Mouse (Mus musculus): ENCODE data around the gene Rtn4rl1. TPM values are rescaled to one million over a fixed set of nuclear protein-coding genes. Genes with fewer than 3 reads are reported as not detected.
"Not testable (repeated sequence)": the region's sequence is repeated elsewhere in the genome, so short reads cannot be mapped to it uniquely, and the experiment has no call there.

Rtn4rl1 gene
- polyA plus RNA-seq, 1 experiment from 2014 or later = 12.7 TPM

DNA sequence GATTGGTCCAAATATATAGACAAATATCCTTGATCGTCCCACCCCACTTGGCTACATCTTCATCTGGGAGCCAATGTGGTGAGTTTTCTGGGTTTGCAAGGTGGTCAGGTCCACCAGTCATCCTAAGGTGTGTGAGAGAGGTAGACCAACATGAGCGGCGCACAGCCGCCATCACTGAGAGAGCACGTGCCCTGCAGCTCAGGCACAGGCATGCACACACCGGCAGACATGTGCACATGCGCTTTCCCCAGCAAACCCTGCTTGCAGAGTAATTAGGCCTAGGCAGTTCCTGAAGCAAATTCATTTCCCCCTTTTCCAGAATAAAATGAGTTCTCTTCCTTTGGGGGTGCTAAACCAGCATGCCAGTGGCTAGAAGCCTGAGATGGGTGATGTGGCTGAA lies 98.7 kb downstream of the Rtn4rl1 start:
- Histone ChIP-seq H3K36me3 (ENCODE audit: control insufficient read depth, insufficient read depth, low read length) (no peaks in the 10 kb centered on the region), H3K4me1 (ENCODE audit: control insufficient read depth, insufficient read depth, low read length) (peaks cover 21% of the 10 kb centered on the region; the same call in 1 of the 2 replicates), H3K4me2 (ENCODE audit: low read depth, low read length) (0 out of 2 replicates have a peak overlapping the region, but pooled peaks have one; percentile 32), H3K9ac (replicated peaks; ENCODE audit: low read depth, low read length) (no peak overlapping the region), H3K4me3 (ENCODE audit: low read depth, low read length) (no peak overlapping the region), H3K27me3 (ENCODE audit: control insufficient read depth, insufficient read depth, low read length) (no peaks in the 10 kb centered on the region), H3K27ac (ENCODE audit: low read depth, low read length) (peak overlapping the region; percentile 76), H3K9me3 (ENCODE audit: control insufficient read depth, low read length) (no peaks in the 10 kb centered on the region)
- peak; percentile 67; the same call in 1 of the 2 replicates for ATAC-seq (ENCODE audit: low read depth)
- WGBS = 60% methylated on average over 7 of the region's 7 CpGs

DNA sequence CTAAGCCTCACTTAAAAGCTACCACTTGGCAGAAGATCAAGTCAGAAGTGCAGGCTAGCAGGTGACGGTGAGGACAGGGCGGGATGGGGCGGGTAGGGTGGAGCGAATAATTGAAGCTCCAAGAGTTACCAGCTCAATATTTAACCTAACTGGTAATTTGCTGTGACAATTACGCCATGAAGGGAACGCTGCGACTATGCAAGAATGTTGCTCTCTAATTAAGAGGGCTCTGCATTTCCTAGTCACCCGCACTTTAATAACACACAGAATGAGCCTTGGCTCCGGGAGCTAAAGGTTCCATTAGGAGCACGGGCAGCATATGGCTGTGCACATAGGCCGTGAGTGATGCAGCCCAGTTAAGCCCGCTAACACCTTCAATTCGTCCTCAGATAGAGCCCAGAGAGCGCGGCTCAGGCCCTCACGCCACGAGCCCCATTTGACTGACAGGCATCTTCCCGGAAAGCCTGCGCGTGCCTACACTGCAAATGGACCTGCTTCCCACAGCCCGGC lies 100.3 kb downstream of the Rtn4rl1 start:
- Histone ChIP-seq H3K27me3 (ENCODE audit: control insufficient read depth, insufficient read depth, low read length) (no peaks in the 10 kb centered on the region), H3K4me1 (ENCODE audit: control insufficient read depth, insufficient read depth, low read length) (peaks cover 21% of the 10 kb centered on the region; the same call in 1 of the 2 replicates), H3K27ac (ENCODE audit: low read depth, low read length) (peak overlapping the region; percentile 55; the same call in 1 of the 2 replicates), H3K4me3 (ENCODE audit: low read depth, low read length) (no peak overlapping the region), H3K36me3 (ENCODE audit: control insufficient read depth, insufficient read depth, low read length) (no peaks in the 10 kb centered on the region), H3K4me2 (ENCODE audit: low read depth, low read length) (no peak overlapping the region), H3K9me3 (ENCODE audit: control insufficient read depth, low read length) (no peaks in the 10 kb centered on the region), H3K9ac (replicated peaks; ENCODE audit: low read depth, low read length) (no peak overlapping the region)
- no peak for ATAC-seq (ENCODE audit: low read depth)
- 41% methylated on average over 21 of the region's 21 CpGs for WGBS

DNA sequence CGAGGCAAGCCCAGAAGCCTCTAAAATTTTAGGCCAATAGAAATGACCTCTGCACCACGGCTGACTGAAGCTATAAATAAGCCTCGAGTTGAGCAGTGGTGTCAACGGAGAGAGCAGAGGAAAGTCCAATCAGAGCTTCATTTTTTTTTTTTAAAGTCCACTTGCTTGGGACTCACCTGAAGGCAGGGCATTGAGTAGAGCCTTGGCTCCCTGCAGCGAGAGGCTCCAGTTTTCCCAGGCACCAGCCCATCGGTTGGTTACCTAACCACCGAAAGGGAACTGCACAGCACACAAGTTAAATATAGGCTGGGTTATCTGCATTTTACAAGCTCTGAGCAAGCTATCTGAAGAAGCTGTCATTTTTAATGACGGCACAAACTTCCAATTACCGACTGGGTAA lies 101.3 kb downstream of the Rtn4rl1 start:
- WGBS = 65% methylated on average over 9 of the region's 9 CpGs
- H3K4me1 ChIP-seq (ENCODE audit: control insufficient read depth, insufficient read depth, low read length) = peaks cover 25% of the 10 kb centered on the region; the same call in 1 of the 2 replicates

DNA sequence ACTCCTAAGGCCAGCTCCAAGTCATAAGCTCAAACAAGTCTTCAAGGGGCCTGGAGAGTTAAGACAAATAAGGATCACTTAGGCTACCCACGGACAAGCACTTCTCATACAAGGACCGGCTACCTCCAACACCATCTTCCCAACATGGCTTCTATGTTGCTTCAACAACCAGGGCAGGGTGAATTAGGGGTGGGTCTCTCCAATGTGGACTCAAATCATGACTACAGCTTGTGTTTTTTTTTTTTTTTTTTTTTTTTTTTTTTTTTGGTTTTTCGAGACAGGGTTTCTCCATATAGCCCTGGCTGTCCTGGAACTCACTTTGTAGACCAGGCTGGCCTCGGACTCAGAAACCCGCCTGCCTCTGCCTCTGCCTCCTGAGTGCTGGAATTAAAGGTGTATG lies 102.0 kb downstream of the Rtn4rl1 start:
- not testable (repeated sequence) for H3K27me3 ChIP-seq (ENCODE audit: control insufficient read depth, insufficient read depth, low read length); H3K4me3 ChIP-seq (ENCODE audit: low read depth, low read length); H3K9ac ChIP-seq (replicated peaks; ENCODE audit: low read depth, low read length); H3K27ac ChIP-seq (ENCODE audit: low read depth, low read length); H3K4me2 ChIP-seq (ENCODE audit: low read depth, low read length); ATAC-seq (ENCODE audit: low read depth); H3K36me3 ChIP-seq (ENCODE audit: control insufficient read depth, insufficient read depth, low read length); H3K9me3 ChIP-seq (ENCODE audit: control insufficient read depth, low read length)
- 88% methylated on average over 5 of the region's 5 CpGs for WGBS
- peaks cover 26% of the 10 kb centered on the region; the same call in 1 of the 2 replicates for H3K4me1 ChIP-seq (ENCODE audit: control insufficient read depth, insufficient read depth, low read length)

More for the DNA sequence above, 101.3 kb downstream of the Rtn4rl1 start:
- H3K9me3 ChIP-seq (ENCODE audit: control insufficient read depth, low read length) = no peaks in the 10 kb centered on the region
- H3K9ac ChIP-seq (replicated peaks; ENCODE audit: low read depth, low read length) = no peak overlapping the region
- H3K27me3 ChIP-seq (ENCODE audit: control insufficient read depth, insufficient read depth, low read length) = no peaks in the 10 kb centered on the region
- no peak overlapping the region for H3K4me3 ChIP-seq (ENCODE audit: low read depth, low read length)
- 0 out of 2 replicates have a peak, but pooled peaks cover 3% of the 10 kb centered on the region for H3K36me3 ChIP-seq (ENCODE audit: control insufficient read depth, insufficient read depth, low read length)
- no peak overlapping the region for H3K27ac ChIP-seq (ENCODE audit: low read depth, low read length)
- no peak for ATAC-seq (ENCODE audit: low read depth)
- no peak overlapping the region for H3K4me2 ChIP-seq (ENCODE audit: low read depth, low read length)

DNA sequence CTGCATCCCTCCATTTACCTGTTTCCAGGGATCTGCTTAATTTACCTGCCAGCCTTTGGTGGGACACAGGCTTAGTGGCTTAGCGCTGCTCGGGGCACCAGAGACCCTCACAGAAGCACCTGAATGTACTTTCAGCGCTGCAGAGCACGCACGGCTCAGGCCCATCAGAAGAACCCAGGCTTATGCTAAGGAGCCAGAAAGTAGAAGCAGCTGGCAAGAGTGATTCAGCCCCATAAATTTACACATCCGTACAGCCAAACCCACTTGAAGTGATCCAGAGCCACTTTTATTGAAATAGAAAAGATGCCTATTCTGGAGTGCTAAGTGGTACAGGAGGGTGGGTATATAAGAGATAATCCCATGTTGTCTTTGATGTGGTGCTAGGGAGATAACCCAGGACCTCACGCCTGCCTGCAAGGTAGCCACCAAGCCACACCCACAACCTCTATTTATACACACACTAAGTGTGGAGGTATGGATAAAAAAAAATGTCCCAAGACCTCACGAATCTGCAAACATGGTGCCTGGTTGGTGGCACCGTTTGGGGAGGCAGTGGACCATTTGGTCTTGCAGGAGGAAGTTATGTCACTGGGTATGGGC lies 102.9 kb downstream of the Rtn4rl1 start:
- no peaks in the 10 kb centered on the region for H3K9me3 ChIP-seq (ENCODE audit: control insufficient read depth, low read length)
- 84% methylated on average over 9 of the region's 9 CpGs for WGBS
- H3K9ac ChIP-seq (replicated peaks; ENCODE audit: low read depth, low read length) = no peak overlapping the region
- H3K36me3 ChIP-seq (ENCODE audit: control insufficient read depth, insufficient read depth, low read length) = peaks cover 7% of the 10 kb centered on the region; the same call in 1 of the 2 replicates
- H3K27me3 ChIP-seq (ENCODE audit: control insufficient read depth, insufficient read depth, low read length) = no peaks in the 10 kb centered on the region
- H3K4me3 ChIP-seq (ENCODE audit: low read depth, low read length) = no peak overlapping the region
- H3K27ac ChIP-seq (ENCODE audit: low read depth, low read length) = no peak overlapping the region
- H3K4me2 ChIP-seq (ENCODE audit: low read depth, low read length) = no peak overlapping the region
- H3K4me1 ChIP-seq (ENCODE audit: control insufficient read depth, insufficient read depth, low read length) = peaks cover 25% of the 10 kb centered on the region; the same call in 1 of the 2 replicates
- no peak for ATAC-seq (ENCODE audit: low read depth)

DNA sequence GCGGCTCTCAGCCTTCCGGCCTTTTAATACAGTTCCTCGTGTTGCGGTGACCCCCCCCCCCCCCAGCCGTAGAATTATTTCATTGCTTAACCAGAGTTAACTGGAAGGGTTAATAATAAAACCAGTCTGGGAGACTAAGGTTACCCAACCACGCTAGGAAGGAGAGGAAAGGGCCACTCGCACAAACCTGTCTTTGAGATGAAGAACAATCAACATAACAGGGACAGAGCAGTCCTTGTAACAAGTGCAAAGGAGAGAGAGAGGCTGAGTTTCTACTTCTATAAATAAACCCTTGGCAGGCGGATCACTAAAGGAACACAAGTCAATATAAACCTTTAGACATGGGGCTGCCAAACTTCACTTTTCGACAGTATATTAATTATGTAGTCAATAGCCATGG lies 104.0 kb downstream of the Rtn4rl1 start:
- Histone ChIP-seq H3K9me3 (ENCODE audit: control insufficient read depth, low read length) (no peaks in the 10 kb centered on the region), H3K4me1 (ENCODE audit: control insufficient read depth, insufficient read depth, low read length) (peaks cover 17% of the 10 kb centered on the region; the same call in 1 of the 2 replicates), H3K36me3 (ENCODE audit: control insufficient read depth, insufficient read depth, low read length) (peaks cover 15% of the 10 kb centered on the region), H3K4me3 (ENCODE audit: low read depth, low read length) (no peak overlapping the region), H3K27ac (ENCODE audit: low read depth, low read length) (no peak overlapping the region), H3K27me3 (ENCODE audit: control insufficient read depth, insufficient read depth, low read length) (no peaks in the 10 kb centered on the region), H3K4me2 (ENCODE audit: low read depth, low read length) (no peak overlapping the region), H3K9ac (replicated peaks; ENCODE audit: low read depth, low read length) (no peak overlapping the region)
- no peak for ATAC-seq (ENCODE audit: low read depth)
- WGBS = 72% methylated on average over 9 of the region's 9 CpGs

DNA sequence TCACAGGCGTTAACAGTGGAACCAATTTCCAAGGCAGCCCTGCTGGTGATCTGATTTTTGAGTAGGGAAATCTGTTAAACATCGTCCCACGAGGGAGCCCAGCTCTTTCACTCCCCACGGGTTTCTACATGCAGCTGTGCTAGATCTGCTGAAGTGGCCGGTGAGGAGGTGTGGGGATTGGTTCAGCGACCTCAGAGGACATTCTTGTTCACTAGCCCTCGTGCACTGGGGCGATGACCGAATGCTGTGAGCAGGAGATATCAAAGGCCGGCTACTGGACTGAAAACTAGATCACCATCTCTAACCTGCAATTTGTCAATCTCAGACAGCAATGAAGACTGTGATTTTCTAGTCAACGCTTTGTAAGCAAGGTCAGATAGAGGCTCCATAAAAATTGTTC lies 104.9 kb downstream of the Rtn4rl1 start:
- 49% methylated on average over 11 of the region's 11 CpGs for WGBS
- no peak overlapping the region for H3K4me2 ChIP-seq (ENCODE audit: low read depth, low read length)
- no peaks in the 10 kb centered on the region for H3K9me3 ChIP-seq (ENCODE audit: control insufficient read depth, low read length)
- H3K27me3 ChIP-seq (ENCODE audit: control insufficient read depth, insufficient read depth, low read length) = no peaks in the 10 kb centered on the region
- peaks cover 9% of the 10 kb centered on the region; the same call in 1 of the 2 replicates for H3K4me1 ChIP-seq (ENCODE audit: control insufficient read depth, insufficient read depth, low read length)
- ATAC-seq (ENCODE audit: low read depth) = no peak
- H3K36me3 ChIP-seq (ENCODE audit: control insufficient read depth, insufficient read depth, low read length) = peaks cover 16% of the 10 kb centered on the region
- no peak overlapping the region for H3K27ac ChIP-seq (ENCODE audit: low read depth, low read length)
- no peak overlapping the region for H3K4me3 ChIP-seq (ENCODE audit: low read depth, low read length)
- no peak overlapping the region for H3K9ac ChIP-seq (replicated peaks; ENCODE audit: low read depth, low read length)

DNA sequence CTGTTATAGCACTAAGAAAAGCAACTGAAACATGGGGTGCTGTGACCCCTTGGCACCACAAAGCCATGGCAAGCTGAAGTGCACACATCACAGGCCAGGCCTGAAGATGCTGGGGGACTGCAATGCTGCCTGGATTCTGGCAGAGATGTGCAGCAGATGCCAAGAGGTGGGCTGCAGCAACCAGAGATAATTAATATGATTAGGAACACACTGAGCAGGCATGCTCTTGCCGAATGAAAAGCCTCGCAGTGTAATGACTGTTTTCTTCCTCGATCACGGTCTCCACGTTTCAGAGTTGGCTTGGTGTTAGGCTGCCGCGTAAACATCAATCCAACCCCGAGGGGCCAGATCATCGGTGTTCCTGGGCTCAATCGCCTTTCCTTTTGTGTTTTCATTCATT lies 106.2 kb downstream of the Rtn4rl1 start:
- H3K9me3 ChIP-seq (ENCODE audit: control insufficient read depth, low read length) = no peaks in the 10 kb centered on the region
- no peak for ATAC-seq (ENCODE audit: low read depth)
- peak overlapping the region; percentile 64 for H3K27ac ChIP-seq (ENCODE audit: low read depth, low read length)
- no peak overlapping the region for H3K4me2 ChIP-seq (ENCODE audit: low read depth, low read length)
- peaks cover 5% of the 10 kb centered on the region; the same call in 1 of the 2 replicates for H3K4me1 ChIP-seq (ENCODE audit: control insufficient read depth, insufficient read depth, low read length)
- 0 out of 2 replicates have a peak overlapping the region, but pooled peaks have one; percentile 7 for H3K9ac ChIP-seq (replicated peaks; ENCODE audit: low read depth, low read length)
- H3K27me3 ChIP-seq (ENCODE audit: control insufficient read depth, insufficient read depth, low read length) = no peaks in the 10 kb centered on the region
- H3K36me3 ChIP-seq (ENCODE audit: control insufficient read depth, insufficient read depth, low read length) = peaks cover 16% of the 10 kb centered on the region
- H3K4me3 ChIP-seq (ENCODE audit: low read depth, low read length) = no peak overlapping the region
- 41% methylated on average over 10 of the region's 10 CpGs for WGBS

DNA sequence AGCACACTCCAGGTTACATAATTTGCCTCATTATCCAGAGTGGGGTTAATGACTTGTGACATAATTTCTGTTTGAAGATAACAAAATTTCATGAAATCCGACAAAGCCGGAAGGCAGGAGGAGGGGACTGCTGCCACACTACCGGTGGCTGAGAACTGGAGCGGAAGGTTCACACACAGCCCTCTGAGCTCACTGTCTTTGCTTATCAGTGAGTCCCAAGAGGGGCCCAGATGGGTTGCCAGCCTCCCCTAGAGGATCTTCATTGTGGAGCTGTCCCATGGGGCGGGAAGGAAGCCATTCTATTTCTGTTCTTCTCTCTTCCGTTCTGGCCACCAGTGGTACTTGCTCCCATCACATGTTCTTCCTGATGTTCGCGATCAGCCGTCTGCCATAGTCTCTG lies 107.4 kb downstream of the Rtn4rl1 start:
- WGBS = 84% methylated on average over 9 of the region's 9 CpGs
- Histone ChIP-seq H3K4me2 (ENCODE audit: low read depth, low read length) (no peak overlapping the region), H3K9ac (replicated peaks; ENCODE audit: low read depth, low read length) (no peak overlapping the region), H3K27ac (ENCODE audit: low read depth, low read length) (no peak overlapping the region), H3K9me3 (ENCODE audit: control insufficient read depth, low read length) (no peaks in the 10 kb centered on the region), H3K27me3 (ENCODE audit: control insufficient read depth, insufficient read depth, low read length) (no peaks in the 10 kb centered on the region), H3K4me1 (ENCODE audit: control insufficient read depth, insufficient read depth, low read length) (peaks cover 5% of the 10 kb centered on the region; the same call in 1 of the 2 replicates), H3K4me3 (ENCODE audit: low read depth, low read length) (no peak overlapping the region), H3K36me3 (ENCODE audit: control insufficient read depth, insufficient read depth, low read length) (peaks cover 16% of the 10 kb centered on the region)
- ATAC-seq (ENCODE audit: low read depth) = no peak

Measured in neural tube, embryonic 14.5 days (tissue).